Mouse (Mus musculus) liver, adult 2 months (tissue): ENCODE data around the gene Commd9.

Source experiments
- CTCF ChIP-seq: fragments of 200-500 bp; IDR thresholded peaks from 2 replicates; pipeline ENCODE4 v1.5.1; 2011; ENCODE audit warnings: low read depth, low read length, control low read depth
- POLR2A ChIP-seq: fragments of 200-500 bp; IDR thresholded peaks from 2 replicates; pipeline ENCODE4 v1.6.1; 2011; ENCODE audit warnings: low read length, control low read depth; ENCODE audit not compliant: insufficient read depth; ENCODE audit errors: extremely low read depth

DNA sequence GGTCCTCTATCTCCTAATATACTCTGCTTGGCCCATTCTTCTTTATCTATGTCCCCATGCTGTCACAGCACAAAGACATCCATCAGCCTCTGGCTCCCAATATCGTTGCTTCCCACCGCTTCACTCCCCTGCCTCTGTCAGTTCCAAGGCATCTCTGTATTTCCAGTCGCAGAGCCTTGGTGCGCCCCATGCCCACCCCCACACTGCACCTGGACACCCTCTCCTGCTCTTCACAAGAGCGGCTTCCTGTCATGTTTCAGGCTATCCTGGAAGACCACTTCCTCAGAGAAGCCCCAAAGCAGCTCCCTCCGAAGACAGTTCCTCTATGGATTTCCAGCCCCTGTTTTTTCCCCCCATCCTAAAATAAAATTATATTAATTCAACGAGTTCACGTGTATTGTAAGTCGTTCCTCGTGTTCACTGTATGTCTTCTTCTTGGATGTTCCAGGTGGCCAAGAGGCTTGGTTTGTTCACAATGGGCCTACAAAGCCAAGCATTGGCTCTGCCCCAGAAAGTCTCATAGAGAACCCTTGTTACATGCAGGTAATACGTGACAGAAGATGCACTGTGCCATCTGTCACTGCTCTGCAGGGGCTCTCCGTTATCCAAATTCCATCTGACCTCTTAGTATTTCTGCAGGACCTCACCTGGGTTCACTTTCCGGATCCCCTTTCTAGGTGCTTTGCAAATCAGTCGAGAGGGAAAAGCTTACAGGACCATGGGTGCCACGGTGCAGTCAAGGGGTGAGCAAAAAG lies 23.5 kb downstream of the Commd9 start:
- TF ChIP-seq CTCF: no peak
- TF ChIP-seq POLR2A: no peak
